Mouse (Mus musculus): ENCODE results near the gene Pi4ka.
A peak's percentile ranks its signal among the peaks of the same experiment; 100 is the strongest.

Gene Pi4ka

GRCm38 (mm10) chr16:17336089-17336488, 70.0 kb downstream of the Pi4ka start:
- DNase-seq (ENCODE audit: low spot score): no peak

- DNase-seq (ENCODE audit: low spot score): no peak
These were observed 71.5 kb downstream of the Pi4ka start for GRCm38 (mm10) chr16:17334574-17334973.

GRCm38 (mm10) chr16:17331855-17332254, 74.3 kb downstream of the Pi4ka start:
- no peak for DNase-seq (ENCODE audit: low spot score)

GRCm38 (mm10) chr16:17331116-17331515, 75.0 kb downstream of the Pi4ka start, which contains the start of gene Serpind1:
TSS of gene Serpind1 (plus strand) at chr16:17331371.
- DNase-seq (ENCODE audit: low spot score): no peak

- DNase-seq (ENCODE audit: low spot score): peak; percentile 16
These were observed 76.1 kb downstream of the Pi4ka start for GRCm38 (mm10) chr16:17329848-17330570.

- DNase-seq (ENCODE audit: low spot score): no peak
These were observed 80.0 kb downstream of the Pi4ka start for GRCm38 (mm10) chr16:17326064-17326463.

- no peak for DNase-seq (ENCODE audit: low spot score)
These were observed 81.4 kb downstream of the Pi4ka start for GRCm38 (mm10) chr16:17324745-17325144.

GRCm38 (mm10) chr16:17321481-17321880, 84.6 kb downstream of the Pi4ka start:
- no peak for DNase-seq (ENCODE audit: low spot score)

GRCm38 (mm10) chr16:17316554-17316953, 89.6 kb downstream of the Pi4ka start:
- no peak for DNase-seq (ENCODE audit: low spot score)

GRCm38 (mm10) chr16:17312531-17312930, 93.6 kb downstream of the Pi4ka start:
- no peak for DNase-seq (ENCODE audit: low spot score)

- peak; percentile 36 for DNase-seq (ENCODE audit: low spot score)
These were observed 97.1 kb downstream of the Pi4ka start for GRCm38 (mm10) chr16:17309036-17309435.

- DNase-seq (ENCODE audit: low spot score): no peak
These were observed 98.7 kb downstream of the Pi4ka start for GRCm38 (mm10) chr16:17307461-17307860.

- DNase-seq (ENCODE audit: low spot score): no peak
These were observed 102.4 kb downstream of the Pi4ka start for GRCm38 (mm10) chr16:17303521-17304245.

- DNase-seq (ENCODE audit: low spot score): no peak
These were observed 105.3 kb downstream of the Pi4ka start for GRCm38 (mm10) chr16:17300818-17301217.

- peak; percentile 61 for DNase-seq (ENCODE audit: low spot score)
These were observed 113.4 kb downstream of the Pi4ka start for GRCm38 (mm10) chr16:17292751-17293150.

- DNase-seq (ENCODE audit: low spot score): no peak
These were observed 115.1 kb downstream of the Pi4ka start for GRCm38 (mm10) chr16:17291016-17291415.

- no peak for DNase-seq (ENCODE audit: low spot score)
These were observed 119.0 kb downstream of the Pi4ka start for GRCm38 (mm10) chr16:17287103-17287502.

GRCm38 (mm10) chr16:17283151-17283550, 123.0 kb downstream of the Pi4ka start:
- no peak for DNase-seq (ENCODE audit: low spot score)

GRCm38 (mm10) chr16:17280471-17280870, 125.6 kb downstream of the Pi4ka start:
- DNase-seq (ENCODE audit: low spot score): no peak

GRCm38 (mm10) chr16:17277342-17278211, 128.5 kb downstream of the Pi4ka start:
- no peak for DNase-seq (ENCODE audit: low spot score)

GRCm38 (mm10) chr16:17276164-17277151, 129.7 kb downstream of the Pi4ka start:
- peak; percentile 93 for DNase-seq (ENCODE audit: low spot score)

Data from lung, postnatal 25 days (tissue).